ENCODE assay signal across 19 mouse cellular contexts in the genomic region with DNA sequence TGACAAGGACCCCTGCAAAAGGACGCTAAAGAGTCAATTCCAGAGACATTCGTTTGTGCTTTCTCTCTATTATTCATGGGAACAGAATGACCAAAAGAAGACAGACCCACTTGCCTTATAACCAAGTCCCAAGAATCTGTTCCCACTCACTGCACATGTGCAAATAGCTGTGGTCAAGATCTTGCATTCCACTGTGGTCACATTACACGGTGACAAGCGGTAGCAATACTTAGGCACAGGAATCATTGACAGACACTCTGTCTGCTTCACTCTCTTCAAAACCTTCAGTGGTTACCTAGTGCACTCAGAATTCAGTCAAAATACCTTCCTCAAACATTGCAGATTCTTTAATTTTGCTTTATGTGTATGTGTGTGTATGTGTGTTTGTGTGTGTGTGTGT. TPM values are rescaled to one million over a fixed set of nuclear protein-coding genes. Genes with fewer than 3 reads are reported as not detected.
DNase-seq lines count a peak whose midpoint lies in the region; ATAC-seq lines count a peak whose summit lies in the region.
"Had no signal": no experiment of that assay in that cellular context is flagged by ENCODE, and none has a peak within 500 bp of the region (broad histone marks: within the 10 kb centered on the region; RNA-seq: fewer than 3 reads in every experiment).

No protein-coding gene starts in this region.

- no peak overlapping the region for H3K4me2 ChIP-seq in kidney, embryonic 14.5 days (replicated peaks; ENCODE audit: low read depth, low read length)
- no peak overlapping the region for H3K4me2 ChIP-seq in embryonic facial prominence, embryonic 14.5 days (ENCODE audit: low read depth, low read length)
- H3K4me2 ChIP-seq: embryonic facial prominence, embryonic 15.5 days; forebrain, embryonic 15.5 days; hindbrain, embryonic 13.5 days; neural tube, embryonic 12.5 days had no signal

- no peak for DNase-seq in kidney, adult 11 months
- peak; percentile 37 for DNase-seq in 3134 (ENCODE audit: extremely low read depth, insufficient read length, low spot score)
- DNase-seq in embryonic facial prominence, embryonic 14.5 days (ENCODE audit: low spot score), result peak; percentile 50
- peak; percentile 51 for DNase-seq in lung, postnatal 10 days
- DNase-seq in frontal cortex, adult 2 months (ENCODE audit: extremely low spot score in 1 of 2, low spot score in 1 of 2), result no peak
- DNase-seq: adrenal gland, postnatal 14 days; cerebellum, adult 2 months; cerebellum, postnatal 25 days; kidney, adult 2 months; midbrain, embryonic 14.5 days; right cerebral cortex, postnatal 14 days had no signal

- H3K27ac ChIP-seq in kidney, embryonic 14.5 days (ENCODE audit: low read depth, low read length), result no peak overlapping the region
- no peak overlapping the region for H3K27ac ChIP-seq in embryonic facial prominence, embryonic 14.5 days (replicated peaks; ENCODE audit: low read depth, low read length)
- H3K27ac ChIP-seq: embryonic facial prominence, embryonic 15.5 days; forebrain, embryonic 15.5 days; hindbrain, embryonic 13.5 days; neural tube, embryonic 12.5 days had no signal

- H3K27me3 ChIP-seq in kidney, embryonic 14.5 days (ENCODE audit: control insufficient read depth, insufficient read depth, low read length), result no peaks in the 10 kb centered on the region
- H3K27me3 ChIP-seq in embryonic facial prominence, embryonic 14.5 days (replicated peaks; ENCODE audit: control insufficient read depth, insufficient read depth, low read length), result no peaks in the 10 kb centered on the region
- H3K27me3 ChIP-seq: embryonic facial prominence, embryonic 15.5 days; forebrain, embryonic 15.5 days; hindbrain, embryonic 13.5 days; megakaryocyte, embryonic 14.5 days; neural tube, embryonic 12.5 days had no signal

- no peaks in the 10 kb centered on the region for H3K36me3 ChIP-seq in kidney, embryonic 14.5 days (ENCODE audit: control insufficient read depth, insufficient read depth, low read length)
- H3K36me3 ChIP-seq in embryonic facial prominence, embryonic 14.5 days (ENCODE audit: control insufficient read depth, insufficient read depth, low read length), result 0 out of 2 replicates have a peak, but pooled peaks cover 4% of the 10 kb centered on the region

- H3K4me1 ChIP-seq in kidney, embryonic 14.5 days (ENCODE audit: control insufficient read depth, insufficient read depth, low read length), result no peaks in the 10 kb centered on the region
- H3K4me1 ChIP-seq in embryonic facial prominence, embryonic 14.5 days (ENCODE audit: control insufficient read depth, insufficient read depth, low read length), result no peaks in the 10 kb centered on the region
- H3K4me1 ChIP-seq: embryonic facial prominence, embryonic 15.5 days; forebrain, embryonic 15.5 days; hindbrain, embryonic 13.5 days; megakaryocyte, embryonic 14.5 days; neural tube, embryonic 12.5 days had no signal

- no peak overlapping the region for H3K4me3 ChIP-seq in kidney, embryonic 14.5 days (ENCODE audit: low read length)
- H3K4me3 ChIP-seq in embryonic facial prominence, embryonic 14.5 days (ENCODE audit: low read depth, low read length), result no peak overlapping the region
- H3K4me3 ChIP-seq: embryonic facial prominence, embryonic 15.5 days; forebrain, embryonic 15.5 days; hindbrain, embryonic 13.5 days; megakaryocyte, embryonic 14.5 days; neural tube, embryonic 12.5 days had no signal

- 60% methylated on average over 4 of the region's 4 CpGs for WGBS in kidney, embryonic 14.5 days
- WGBS in embryonic facial prominence, embryonic 14.5 days, result 44% methylated on average over 4 of the region's 4 CpGs

- H3K9me3 ChIP-seq in kidney, embryonic 14.5 days (ENCODE audit: control insufficient read depth, low read length), result no peaks in the 10 kb centered on the region
- H3K9me3 ChIP-seq in embryonic facial prominence, embryonic 14.5 days (ENCODE audit: control insufficient read depth, low read length), result no peaks in the 10 kb centered on the region
- H3K9me3 ChIP-seq: embryonic facial prominence, embryonic 15.5 days; forebrain, embryonic 15.5 days; hindbrain, embryonic 13.5 days; megakaryocyte, embryonic 14.5 days; neural tube, embryonic 12.5 days had no signal

- no peak overlapping the region for H3K9ac ChIP-seq in kidney, embryonic 14.5 days (ENCODE audit: low read depth, low read length)
- H3K9ac ChIP-seq in embryonic facial prominence, embryonic 14.5 days (ENCODE audit: low read depth, low read length), result no peak overlapping the region
- H3K9ac ChIP-seq: embryonic facial prominence, embryonic 15.5 days; forebrain, embryonic 15.5 days; hindbrain, embryonic 13.5 days; neural tube, embryonic 12.5 days had no signal

- ATAC-seq in kidney, embryonic 14.5 days (ENCODE audit: low FRiP score, low TSS enrichment), result peak; percentile 57; the same call in 1 of the 2 replicates
- ATAC-seq in embryonic facial prominence, embryonic 14.5 days (ENCODE audit: low read depth), result no peak
- ATAC-seq in CD4-positive, CD25-positive, alpha-beta regulatory T cell, adult 4 months, result no peak
- ATAC-seq: forebrain, embryonic 15.5 days; inflammation-experienced regulatory T-cells, adult 6 months had no signal

RNA-seq across cellular contexts. Expression of gene Sorl1, which starts 36.2 kb away (rescaled TPM):
- polyA plus RNA-seq in kidney, embryonic 14.5 days (2014; fragmentation: Nextera tagmentation; extraction: Ambion mirVana), result 9.1 and 11.5 TPM in 2 replicates
- polyA plus RNA-seq in embryonic facial prominence, embryonic 14.5 days (2014; fragmentation: Nextera tagmentation; extraction: Ambion mirVana), result 6.6 and 9.3 TPM in 2 replicates
- polyA plus RNA-seq in frontal cortex, adult 2 months (2012; rRNA removed), result 56.3 and 63.5 TPM in 2 replicates
- 10 to 100 TPM; 26.9 to 33.5 TPM for polyA plus RNA-seq in CD4-positive, CD25-positive, alpha-beta regulatory T cell, adult 4 months (2017; shearing (Covaris generic))

Comparison
In these comparisons a context has a peak if more than half of its experiments do, and no peak if none do; other contexts are left out.
1. DNase-seq: peak in 3134 (single experiment), embryonic facial prominence, embryonic 14.5 days (single experiment) and lung, postnatal 10 days (single experiment); none in kidney, adult 11 months (single experiment) and frontal cortex, adult 2 months (0 of 2).